Mouse (Mus musculus): ENCODE results near the gene Stard10. TPM values are rescaled to one million over a fixed set of nuclear protein-coding genes. Genes with fewer than 3 reads are reported as not detected.

Stard10 gene
- total and polyA plus RNA-seq, 3 experiments = 53.1 to 113 (median 62.2) TPM

DNA sequence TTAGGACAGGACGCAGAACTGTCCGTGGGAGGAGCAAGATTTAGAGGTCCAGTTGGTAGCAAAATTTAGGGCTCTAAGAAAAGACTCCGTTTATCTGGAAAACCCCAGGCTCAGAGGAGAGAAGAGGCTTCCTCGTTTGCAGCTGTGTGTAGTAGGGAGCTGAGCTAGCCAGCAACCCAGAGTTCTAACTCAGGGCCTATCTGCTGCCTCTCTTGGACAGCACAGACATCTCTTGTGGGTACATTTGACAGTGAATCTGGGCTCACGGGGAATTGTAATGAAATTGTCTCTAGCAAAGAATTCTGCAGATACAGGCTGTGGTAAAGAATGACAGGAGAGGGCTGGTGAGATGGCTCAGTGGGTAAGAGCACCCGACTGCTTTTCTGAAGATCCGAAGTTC, 14.2 kb upstream of the Stard10 start:
- 27% methylated on average over 7 of the region's 7 CpGs for WGBS
- Histone ChIP-seq H3K27me3 (ENCODE audit: control insufficient read depth, insufficient read depth, low read length) (no peaks in the 10 kb centered on the region), H3K4me3 (peak overlapping the region; percentile 82), H3K79me2 (replicated peaks; ENCODE audit: control insufficient read depth, insufficient read depth, low read length) (no peaks in the 10 kb centered on the region), H3K27ac (peak overlapping the region; percentile 84), H3K9ac (ENCODE audit: low read depth, low read length) (peak overlapping the region; percentile 93; the same call in 1 of the 2 replicates), H3K4me1 (ENCODE audit: control insufficient read depth, insufficient read depth, low read length) (peaks cover 2% of the 10 kb centered on the region), H3K36me3 (ENCODE audit: control insufficient read depth, insufficient read depth, low read length) (no peaks in the 10 kb centered on the region)
- intact Hi-C loops (cut with DNase I) = loop anchor here (10.0 kb wide), 1 partner anchor 602 kb away; the partner anchor contains the start of genes Lamtor1 and Tomt
- TF ChIP-seq CTCF (IDR thresholded peaks at IDR 0.05) (no peak), EP300 (IDR thresholded peaks at IDR 0.05; ENCODE audit: insufficient read depth, low read depth, low read length) (no peak), POLR2A (IDR thresholded peaks at IDR 0.05; ENCODE audit: insufficient read depth, low read depth, low read length) (no peak)
- DNase-seq = no peak

- TF ChIP-seq POLR2A (IDR thresholded peaks at IDR 0.05; ENCODE audit: insufficient read depth, low read depth, low read length) = no peak
- intact Hi-C loops (cut with DNase I) = loop anchor here (10.0 kb wide), 1 partner anchor 598 kb away; the partner anchor contains the start of genes Lamtor1 and Tomt
- Histone ChIP-seq H3K9ac (ENCODE audit: low read depth, low read length) (no peak overlapping the region), H3K4me3 (no peak overlapping the region), H3K36me3 (ENCODE audit: control insufficient read depth, insufficient read depth, low read length) (no peaks in the 10 kb centered on the region), H3K27me3 (ENCODE audit: control insufficient read depth, insufficient read depth, low read length) (no peaks in the 10 kb centered on the region), H3K4me1 (ENCODE audit: control insufficient read depth, insufficient read depth, low read length) (no peaks in the 10 kb centered on the region; the same call in 1 of the 2 replicates), H3K27ac (no peak overlapping the region), H3K79me2 (replicated peaks; ENCODE audit: control insufficient read depth, insufficient read depth, low read length) (no peaks in the 10 kb centered on the region)
- DNase-seq = no peak
- WGBS = 25% methylated on average over 2 of the region's 2 CpGs
Measured at GRCm38 (mm10) chr7:101306841-101307240, 10.0 kb upstream of the Stard10 start.

DNA sequence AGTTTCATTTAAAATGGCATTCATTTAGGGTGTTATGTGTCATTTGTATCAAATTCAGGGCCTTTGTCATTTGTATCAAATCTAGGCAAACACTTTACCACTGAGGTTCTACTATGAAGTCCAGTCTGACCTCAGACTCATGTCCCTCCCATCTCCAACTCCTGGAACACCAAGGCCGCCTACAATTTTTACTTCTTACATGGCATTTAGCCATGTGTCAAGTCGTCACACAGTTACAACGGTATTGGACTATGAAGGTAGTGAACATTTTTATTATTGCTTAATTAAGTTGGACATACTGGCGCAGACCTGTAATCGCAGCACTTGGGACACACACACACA, 6.9 kb upstream of the Stard10 start:
- TF ChIP-seq CTCF (IDR thresholded peaks at IDR 0.05) (no peak), EP300 (IDR thresholded peaks at IDR 0.05; ENCODE audit: insufficient read depth, low read depth, low read length) (no peak), POLR2A (IDR thresholded peaks at IDR 0.05; ENCODE audit: insufficient read depth, low read depth, low read length) (no peak)
- H3K36me3 ChIP-seq (ENCODE audit: control insufficient read depth, insufficient read depth, low read length) = no peaks in the 10 kb centered on the region
- intact Hi-C loops (cut with DNase I) = loop anchor here (2.0 to 10.0 kb wide), 3 partner anchors 37 to 595 kb away; partner anchors contain the start of genes Arap1, Lamtor1 and Tomt
- 30% methylated on average over 5 of the region's 5 CpGs for WGBS
- H3K27ac ChIP-seq = peak overlapping the region; percentile 100
- no peaks in the 10 kb centered on the region for H3K79me2 ChIP-seq (replicated peaks; ENCODE audit: control insufficient read depth, insufficient read depth, low read length)
- no peaks in the 10 kb centered on the region for H3K27me3 ChIP-seq (ENCODE audit: control insufficient read depth, insufficient read depth, low read length)
- DNase-seq = no peak
- peak overlapping the region; percentile 79; the same call in 1 of the 2 replicates for H3K4me3 ChIP-seq
- H3K9ac ChIP-seq (ENCODE audit: low read depth, low read length) = peak overlapping the region; percentile 89
- H3K4me1 ChIP-seq (ENCODE audit: control insufficient read depth, insufficient read depth, low read length) = no peaks in the 10 kb centered on the region; the same call in 1 of the 2 replicates

- Histone ChIP-seq H3K27ac (peak overlapping the region; percentile 100), H3K4me1 (ENCODE audit: control insufficient read depth, insufficient read depth, low read length) (no peaks in the 10 kb centered on the region; the same call in 1 of the 2 replicates), H3K9ac (ENCODE audit: low read depth, low read length) (peak overlapping the region; percentile 89), H3K4me3 (peak overlapping the region; percentile 79), H3K27me3 (ENCODE audit: control insufficient read depth, insufficient read depth, low read length) (no peaks in the 10 kb centered on the region), H3K36me3 (ENCODE audit: control insufficient read depth, insufficient read depth, low read length) (no peaks in the 10 kb centered on the region), H3K79me2 (replicated peaks; ENCODE audit: control insufficient read depth, insufficient read depth, low read length) (no peaks in the 10 kb centered on the region)
- intact Hi-C loops (cut with DNase I) = loop anchor here (1.0 to 5.0 kb wide), 3 partner anchors 37 to 102 kb away; partner anchors contain the start of gene Arap1
- WGBS = under 1% methylated on average over 43 of the region's 43 CpGs
- TF ChIP-seq EP300 (IDR thresholded peaks at IDR 0.05; ENCODE audit: insufficient read depth, low read depth, low read length) = peak; percentile 86
- peak; percentile 91 for TF ChIP-seq CTCF (IDR thresholded peaks at IDR 0.05)
- TF ChIP-seq POLR2A (IDR thresholded peaks at IDR 0.05; ENCODE audit: insufficient read depth, low read depth, low read length) = peak; percentile 91
- DNase-seq = peak; percentile 96 to 99
Measured at GRCm38 (mm10) chr7:101310327-101311028, 6.4 kb upstream of the Stard10 start.

GRCm38 (mm10) chr7:101311061-101311460, 5.8 kb upstream of the Stard10 start:
- TF ChIP-seq POLR2A (IDR thresholded peaks at IDR 0.05; ENCODE audit: insufficient read depth, low read depth, low read length) (no peak), CTCF (IDR thresholded peaks at IDR 0.05) (no peak), EP300 (IDR thresholded peaks at IDR 0.05; ENCODE audit: insufficient read depth, low read depth, low read length) (no peak)
- Histone ChIP-seq H3K27me3 (ENCODE audit: control insufficient read depth, insufficient read depth, low read length) (no peaks in the 10 kb centered on the region), H3K27ac (peak overlapping the region; percentile 100), H3K9ac (ENCODE audit: low read depth, low read length) (no peak overlapping the region), H3K4me1 (ENCODE audit: control insufficient read depth, insufficient read depth, low read length) (no peaks in the 10 kb centered on the region; the same call in 1 of the 2 replicates), H3K36me3 (ENCODE audit: control insufficient read depth, insufficient read depth, low read length) (no peaks in the 10 kb centered on the region), H3K79me2 (replicated peaks; ENCODE audit: control insufficient read depth, insufficient read depth, low read length) (no peaks in the 10 kb centered on the region), H3K4me3 (peak overlapping the region; percentile 79)
- 22% methylated on average over 2 of the region's 2 CpGs for WGBS
- intact Hi-C loops (cut with DNase I) = loop anchor here (1.0 to 5.0 kb wide), 3 partner anchors 36 to 102 kb away; partner anchors contain the start of gene Arap1
- DNase-seq = no peak

GRCm38 (mm10) chr7:101313033-101313432, 3.9 kb upstream of the Stard10 start:
- no peaks in the 10 kb centered on the region for H3K36me3 ChIP-seq (ENCODE audit: control insufficient read depth, insufficient read depth, low read length)
- no peak for DNase-seq
- H3K4me3 ChIP-seq = no peak overlapping the region
- whole genome bisulfite sequencing = 84% methylated on average over 3 of the region's 3 CpGs
- no peak for TF ChIP-seq CTCF (IDR thresholded peaks at IDR 0.05)
- no peak for TF ChIP-seq POLR2A (IDR thresholded peaks at IDR 0.05; ENCODE audit: insufficient read depth, low read depth, low read length)
- TF ChIP-seq EP300 (IDR thresholded peaks at IDR 0.05; ENCODE audit: insufficient read depth, low read depth, low read length) = no peak
- H3K27me3 ChIP-seq (ENCODE audit: control insufficient read depth, insufficient read depth, low read length) = no peaks in the 10 kb centered on the region
- intact Hi-C loops (cut with DNase I) = loop anchor here (5.0 kb wide), 1 partner anchor 34 kb away; the partner anchor contains the start of gene Arap1
- no peak overlapping the region for H3K9ac ChIP-seq (ENCODE audit: low read depth, low read length)
- no peaks in the 10 kb centered on the region; the same call in 1 of the 2 replicates for H3K4me1 ChIP-seq (ENCODE audit: control insufficient read depth, insufficient read depth, low read length)
- H3K79me2 ChIP-seq (replicated peaks; ENCODE audit: control insufficient read depth, insufficient read depth, low read length) = no peaks in the 10 kb centered on the region
- H3K27ac ChIP-seq = no peak overlapping the region
